Mouse (Mus musculus) embryonic facial prominence, embryonic 13.5 days (tissue): ENCODE data around the gene Asic4. TPM values are rescaled to one million over a fixed set of nuclear protein-coding genes. Genes with fewer than 3 reads are reported as not detected.

ENCODE experiments used
- ATAC-seq: fragments of 200-750 bp; cut with Nextera tagmentation; 2 replicates; pipeline ENCODE4 v1.8.0; 2017; ENCODE audit warnings: low read depth; ENCODE audit not compliant: insufficient number of reproducible peaks, insufficient read depth, low FRiP score, low TSS enrichment
- H3K27ac ChIP-seq: fragments of 300-500 bp; sonication (generic); 2 replicates; pipeline ENCODE4 v1.5.1; 2015; ENCODE audit warnings: moderate library complexity, mild to moderate bottlenecking, inconsistent platforms
- H3K27me3 ChIP-seq: fragments of 300-500 bp; sonication (generic); 2 replicates; pipeline ENCODE4 v1.6.1; 2015; ENCODE audit warnings: mild to moderate bottlenecking, inconsistent platforms
- H3K36me3 ChIP-seq: fragments of 300-500 bp; sonication (generic); 2 replicates; pipeline ENCODE4 v1.6.1; 2015; ENCODE audit warnings: mild to moderate bottlenecking, inconsistent platforms
- H3K4me1 ChIP-seq: fragments of 300-500 bp; sonication (generic); 2 replicates; pipeline ENCODE4 v1.6.1; 2015; ENCODE audit warnings: inconsistent platforms
- H3K4me2 ChIP-seq: fragments of 300-500 bp; sonication (generic); 2 replicates; pipeline ENCODE4 v1.6.1; 2015; ENCODE audit warnings: moderate library complexity, mild to moderate bottlenecking, inconsistent platforms
- H3K4me3 ChIP-seq: fragments of 300-500 bp; sonication (generic); 2 replicates; pipeline ENCODE4 v1.5.1; 2015; ENCODE audit warnings: mild to moderate bottlenecking, inconsistent platforms
- H3K9ac ChIP-seq: fragments of 300-500 bp; sonication (generic); 2 replicates; pipeline ENCODE4 v1.6.1; 2015; ENCODE audit warnings: mild to moderate bottlenecking, inconsistent platforms
- H3K9me3 ChIP-seq: fragments of 300-500 bp; sonication (generic); 2 replicates; pipeline ENCODE4 v1.6.1; 2016; ENCODE audit warnings: inconsistent platforms
- WGBS: fragments of 180-500 bp; shearing (Covaris S2); methylation state at CpG from one replicate; pipeline ENCODE4 v1.1.7; 2015; ENCODE audit warnings: mixed read lengths; 5-methylcytosine and 5-hydroxymethylcytosine counted together
- polyA plus RNA-seq: library from polyadenylated mRNA; unstranded; fragments of >200 nt; fragmentation: Nextera tagmentation; extraction: Ambion mirVana; gene quantifications from 2 replicates; pipeline ENCODE4 v1.2.1, GENCODE M21; 2015

Asic4 gene
- polyA plus RNA-seq, 1 experiment from 2014 or later: 0.45 TPM

GRCm38 (mm10) chr1:75444208-75444607, 6.0 kb upstream of the Asic4 start:
- no peak overlapping the region for H3K27ac ChIP-seq
- H3K4me1 ChIP-seq: peaks cover 64% of the 10 kb centered on the region
- no peak overlapping the region for H3K9ac ChIP-seq
- H3K4me3 ChIP-seq: no peak overlapping the region
- peaks cover 52% of the 10 kb centered on the region for H3K27me3 ChIP-seq
- no peaks in the 10 kb centered on the region for H3K9me3 ChIP-seq
- no peak for ATAC-seq
- no peak overlapping the region for H3K4me2 ChIP-seq
- H3K36me3 ChIP-seq: peaks cover 19% of the 10 kb centered on the region
- 24% methylated on average over 3 of the region's 3 CpGs for WGBS

- Histone ChIP-seq H3K27me3 (peaks cover 62% of the 10 kb centered on the region), H3K36me3 (peaks cover 17% of the 10 kb centered on the region), H3K4me1 (peaks cover 74% of the 10 kb centered on the region), H3K9me3 (no peaks in the 10 kb centered on the region), H3K27ac (no peak overlapping the region), H3K4me2 (peak overlapping the region; percentile 44), H3K9ac (no peak overlapping the region), H3K4me3 (no peak overlapping the region)
- 8% methylated on average over 9 of the region's 9 CpGs for WGBS
- ATAC-seq: peak; percentile 34; the same call in 1 of the 2 replicates
These were observed 5.0 kb upstream of the Asic4 start for GRCm38 (mm10) chr1:75445141-75445701.

- Histone ChIP-seq H3K27me3 (peaks cover 70% of the 10 kb centered on the region), H3K9ac (0 out of 2 replicates have a peak overlapping the region, but pooled peaks have one; percentile 27), H3K9me3 (no peaks in the 10 kb centered on the region), H3K4me2 (peak overlapping the region; percentile 44), H3K4me1 (peaks cover 81% of the 10 kb centered on the region), H3K27ac (no peak overlapping the region), H3K36me3 (peaks cover 9% of the 10 kb centered on the region), H3K4me3 (peak overlapping the region; percentile 19; the same call in 1 of the 2 replicates)
- ATAC-seq: 0 out of 2 replicates have a peak, but pooled peaks have one; percentile 12
- WGBS: under 1% methylated on average over 22 of the region's 22 CpGs
These were observed 4.3 kb upstream of the Asic4 start for GRCm38 (mm10) chr1:75445751-75446611.

GRCm38 (mm10) chr1:75446656-75447055, 3.6 kb upstream of the Asic4 start:
- Histone ChIP-seq H3K36me3 (peaks cover 9% of the 10 kb centered on the region), H3K9me3 (no peaks in the 10 kb centered on the region), H3K27me3 (peaks cover 77% of the 10 kb centered on the region), H3K9ac (no peak overlapping the region), H3K27ac (no peak overlapping the region), H3K4me3 (no peak overlapping the region), H3K4me2 (peak overlapping the region; percentile 44; the same call in 1 of the 2 replicates), H3K4me1 (peaks cover 84% of the 10 kb centered on the region)
- no peak for ATAC-seq
- 9% methylated on average over 20 of the region's 20 CpGs for WGBS

GRCm38 (mm10) chr1:75447265-75448051, 2.8 kb upstream of the Asic4 start:
- H3K4me3 ChIP-seq: 0 out of 2 replicates have a peak overlapping the region, but pooled peaks have one; percentile 3
- peaks cover 3% of the 10 kb centered on the region; the same call in 1 of the 2 replicates for H3K36me3 ChIP-seq
- no peak for ATAC-seq
- no peaks in the 10 kb centered on the region for H3K9me3 ChIP-seq
- WGBS: 6% methylated on average over 10 of the region's 10 CpGs
- H3K9ac ChIP-seq: no peak overlapping the region
- H3K27ac ChIP-seq: no peak overlapping the region
- peak overlapping the region; percentile 44 for H3K4me2 ChIP-seq
- peaks cover 84% of the 10 kb centered on the region for H3K4me1 ChIP-seq
- H3K27me3 ChIP-seq: peaks cover 85% of the 10 kb centered on the region

- H3K4me2 ChIP-seq: peak overlapping the region; percentile 44
These were observed 2.2 kb upstream of the Asic4 start for GRCm38 (mm10) chr1:75448052-75448431.

GRCm38 (mm10) chr1:75448937-75449336, 1.3 kb upstream of the Asic4 start:
- peaks cover 77% of the 10 kb centered on the region for H3K4me1 ChIP-seq
- H3K27me3 ChIP-seq: peaks cover 94% of the 10 kb centered on the region
- 2% methylated on average over 14 of the region's 14 CpGs for WGBS
- peak overlapping the region; percentile 9; the same call in 1 of the 2 replicates for H3K4me2 ChIP-seq
- H3K36me3 ChIP-seq: no peaks in the 10 kb centered on the region
- H3K9me3 ChIP-seq: no peaks in the 10 kb centered on the region
- ATAC-seq: no peak
- H3K4me3 ChIP-seq: no peak overlapping the region
- H3K9ac ChIP-seq: no peak overlapping the region
- H3K27ac ChIP-seq: no peak overlapping the region

More at GRCm38 (mm10) chr1:75448052-75448431, 2.2 kb upstream of the Asic4 start:
- Histone ChIP-seq H3K4me3 (0 out of 2 replicates have a peak overlapping the region, but pooled peaks have one; percentile 3), H3K4me1 (peaks cover 81% of the 10 kb centered on the region), H3K27me3 (peaks cover 89% of the 10 kb centered on the region), H3K9me3 (no peaks in the 10 kb centered on the region), H3K9ac (no peak overlapping the region), H3K36me3 (no peaks in the 10 kb centered on the region), H3K27ac (no peak overlapping the region)
- 0% methylated on average over 7 of the region's 7 CpGs for whole genome bisulfite sequencing
- no peak for ATAC-seq

- H3K36me3 ChIP-seq: no peaks in the 10 kb centered on the region
- H3K9me3 ChIP-seq: no peaks in the 10 kb centered on the region
- H3K4me1 ChIP-seq: peaks cover 71% of the 10 kb centered on the region
- no peak for ATAC-seq
- H3K9ac ChIP-seq: peak overlapping the region; percentile 68; the same call in 1 of the 2 replicates
- 0 out of 2 replicates have a peak overlapping the region, but pooled peaks have one; percentile 36 for H3K4me3 ChIP-seq
- H3K27ac ChIP-seq: no peak overlapping the region
- WGBS: 6% methylated on average over 8 of the region's 8 CpGs
- peak overlapping the region; percentile 63 for H3K4me2 ChIP-seq
- peaks cover 97% of the 10 kb centered on the region for H3K27me3 ChIP-seq
These were observed 680 bp upstream of the Asic4 start for GRCm38 (mm10) chr1:75449377-75450135.

- no peak overlapping the region for H3K4me3 ChIP-seq
- no peaks in the 10 kb centered on the region for H3K9me3 ChIP-seq
- H3K4me1 ChIP-seq: peaks cover 50% of the 10 kb centered on the region
- H3K27ac ChIP-seq: no peak overlapping the region
- no peak overlapping the region for H3K9ac ChIP-seq
- no peak overlapping the region for H3K4me2 ChIP-seq
- WGBS: 80% methylated on average over 5 of the region's 5 CpGs
- no peak for ATAC-seq
- no peaks in the 10 kb centered on the region for H3K36me3 ChIP-seq
- H3K27me3 ChIP-seq: peaks cover 96% of the 10 kb centered on the region
These were observed 1.7 kb downstream of the Asic4 start for GRCm38 (mm10) chr1:75451900-75452299.

- Histone ChIP-seq H3K4me3 (no peak overlapping the region), H3K4me1 (peaks cover 41% of the 10 kb centered on the region), H3K27ac (no peak overlapping the region), H3K36me3 (no peaks in the 10 kb centered on the region), H3K27me3 (peaks cover 92% of the 10 kb centered on the region), H3K9me3 (no peaks in the 10 kb centered on the region), H3K4me2 (no peak overlapping the region), H3K9ac (no peak overlapping the region)
- 56% methylated on average over 3 of the region's 3 CpGs for WGBS
- ATAC-seq: no peak
These were observed 5.2 kb downstream of the Asic4 start for GRCm38 (mm10) chr1:75455433-75455832.
